Mouse (Mus musculus): ENCODE results near the gene Cma2. TPM values are rescaled to one million over a fixed set of nuclear protein-coding genes. Genes with fewer than 3 reads are reported as not detected.
A peak's percentile ranks its signal among the peaks of the same experiment; 100 is the strongest.

Cma2 gene
- polyA plus RNA-seq (2016; fragmentation: Nextera tagmentation; extraction: Ambion mirVana): not detected in 2 replicates

DNA sequence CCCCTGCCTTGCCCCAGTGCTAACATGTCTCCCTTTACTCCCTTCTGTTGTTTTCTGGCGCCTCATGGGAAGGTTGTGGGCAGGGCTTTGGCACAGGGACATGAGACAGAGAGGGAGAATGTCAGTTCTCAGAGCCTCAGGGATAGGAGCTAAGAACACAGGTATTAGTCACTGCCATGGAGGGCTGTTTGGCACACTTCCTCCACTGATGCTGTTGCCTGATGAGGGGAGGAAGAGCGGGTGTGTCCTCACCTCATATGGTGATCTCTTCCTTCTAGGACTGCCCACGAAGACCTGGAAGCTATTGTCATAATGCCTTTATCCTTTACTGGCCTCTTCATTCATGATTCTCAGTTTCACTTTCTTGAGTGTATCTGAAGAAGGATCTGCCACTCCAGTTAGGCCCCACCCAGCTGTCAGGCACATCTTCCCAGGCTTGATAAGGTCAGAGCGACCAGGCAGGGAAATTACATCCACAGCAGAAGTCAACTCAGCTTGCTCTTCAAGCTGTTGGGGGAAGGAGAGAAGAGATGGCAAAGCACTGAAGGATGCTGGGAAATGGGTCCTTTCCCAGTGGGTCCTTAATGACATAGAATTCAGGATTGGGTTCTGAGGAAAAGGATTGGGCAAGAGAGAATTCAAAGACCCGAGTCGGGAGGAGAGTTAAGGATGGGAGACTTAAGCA is at the start of gene Cma2:
TSS of gene Cma2 (plus strand) at position 635 of the 685 bp plus-strand sequence.
- H3K36me3 ChIP-seq: no peaks in the 10 kb centered on the region
- no peak within 1 kb of the TSS for H3K27ac ChIP-seq
- H3K27me3 ChIP-seq (ENCODE audit: insufficient read depth, poor library complexity, severe bottlenecking): no peaks in the 10 kb centered on the region
- H3K4me3 ChIP-seq: no peak within 1 kb of the TSS
- DNase-seq (ENCODE audit: low spot score): no peak
- H3K4me1 ChIP-seq (replicated peaks): no peaks in the 10 kb centered on the region
- H3K9me3 ChIP-seq: no peaks in the 10 kb centered on the region
- WGBS: 87% methylated on average over 6 of the region's 6 CpGs

DNA sequence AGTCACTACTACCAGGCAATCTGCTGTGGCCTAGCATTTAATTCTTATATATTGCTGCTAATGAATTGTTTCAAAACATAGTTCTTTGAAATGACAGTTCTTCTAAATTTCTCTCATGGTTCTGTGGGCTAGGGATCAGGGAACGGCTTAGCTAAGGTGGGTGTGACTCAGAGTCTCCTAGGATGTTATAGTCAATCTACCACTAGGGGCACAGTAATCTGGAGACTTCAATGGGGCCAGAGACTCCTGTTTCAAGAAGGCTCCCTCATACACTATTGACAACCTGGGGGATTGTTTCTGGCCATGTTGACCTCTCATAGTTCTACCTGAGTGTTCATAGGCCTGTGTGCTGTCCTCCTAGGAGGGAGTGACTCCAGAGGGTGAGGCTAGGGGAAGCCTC is 45.3 kb upstream of the Cma2 start:
- no peaks in the 10 kb centered on the region for H3K9me3 ChIP-seq
- 0 out of 2 replicates have a peak, but pooled peaks cover 8% of the 10 kb centered on the region for H3K27me3 ChIP-seq (ENCODE audit: insufficient read depth, poor library complexity, severe bottlenecking)
- no peak overlapping the region for H3K27ac ChIP-seq
- 46% methylated on average over 1 of the region's 1 CpGs for WGBS
- no peak overlapping the region for H3K4me3 ChIP-seq
- H3K36me3 ChIP-seq: no peaks in the 10 kb centered on the region
- DNase-seq (ENCODE audit: low spot score): no peak
- H3K4me1 ChIP-seq (replicated peaks): peaks cover 7% of the 10 kb centered on the region

GRCm38 (mm10) chr14:55913406-55913805 is 37.4 kb upstream of the Cma2 start:
- H3K36me3 ChIP-seq: no peaks in the 10 kb centered on the region
- no peak overlapping the region for H3K27ac ChIP-seq
- DNase-seq (ENCODE audit: low spot score): no peak
- H3K4me1 ChIP-seq (replicated peaks): no peaks in the 10 kb centered on the region; the same call in 1 of the 2 replicates
- WGBS: 47% methylated on average over 4 of the region's 4 CpGs
- no peaks in the 10 kb centered on the region for H3K9me3 ChIP-seq
- H3K4me3 ChIP-seq: no peak overlapping the region
- H3K27me3 ChIP-seq (ENCODE audit: insufficient read depth, poor library complexity, severe bottlenecking): no peaks in the 10 kb centered on the region

DNA sequence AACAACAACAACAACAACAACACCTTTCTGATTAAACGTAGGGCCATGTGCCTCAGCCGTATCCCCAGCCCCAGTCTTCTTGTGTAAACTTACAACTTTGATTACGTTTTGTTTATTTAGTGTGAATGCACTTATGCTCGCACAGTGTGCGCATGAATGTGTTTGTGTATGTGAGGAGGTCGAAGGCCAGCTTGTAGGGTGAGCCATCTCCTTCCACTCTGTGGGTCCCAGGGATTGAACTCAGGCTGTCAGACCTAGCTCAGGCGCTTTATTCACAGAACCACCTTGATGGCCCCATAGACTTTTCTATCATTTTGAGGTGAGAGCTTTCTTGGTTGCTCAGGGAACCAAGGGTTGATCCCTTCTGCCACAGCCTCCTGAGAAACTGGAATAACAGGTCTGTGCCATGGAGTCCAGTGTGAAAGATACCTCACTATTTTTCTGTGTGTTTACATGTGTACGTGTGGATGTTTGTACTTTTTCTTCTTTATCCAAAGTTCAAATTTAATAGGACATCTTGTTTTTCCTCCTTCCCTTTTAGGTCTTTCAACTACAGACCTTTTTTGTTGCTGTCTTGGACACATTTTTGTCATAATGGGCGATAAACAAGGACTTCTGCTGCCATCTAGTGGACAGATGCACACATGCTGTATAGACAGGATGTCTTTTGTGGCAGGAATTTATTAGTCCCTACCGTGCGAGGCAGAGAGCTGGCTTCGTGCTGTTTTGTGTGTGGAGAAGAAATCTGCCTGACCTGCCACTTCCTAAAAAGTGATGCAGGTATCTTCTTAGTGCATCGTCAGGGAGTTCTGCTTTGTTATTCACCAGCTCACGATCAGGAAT is 32.3 kb upstream of the Cma2 start:
- H3K4me3 ChIP-seq: no peak overlapping the region
- no peaks in the 10 kb centered on the region for H3K36me3 ChIP-seq
- peaks cover 7% of the 10 kb centered on the region; the same call in 1 of the 2 replicates for H3K27me3 ChIP-seq (ENCODE audit: insufficient read depth, poor library complexity, severe bottlenecking)
- H3K27ac ChIP-seq: no peak overlapping the region
- 42% methylated on average over 14 of the region's 14 CpGs for WGBS
- peaks cover 2% of the 10 kb centered on the region; the same call in 1 of the 2 replicates for H3K4me1 ChIP-seq (replicated peaks)
- no peaks in the 10 kb centered on the region for H3K9me3 ChIP-seq
- peak; percentile 78 for DNase-seq (ENCODE audit: low spot score)

DNA sequence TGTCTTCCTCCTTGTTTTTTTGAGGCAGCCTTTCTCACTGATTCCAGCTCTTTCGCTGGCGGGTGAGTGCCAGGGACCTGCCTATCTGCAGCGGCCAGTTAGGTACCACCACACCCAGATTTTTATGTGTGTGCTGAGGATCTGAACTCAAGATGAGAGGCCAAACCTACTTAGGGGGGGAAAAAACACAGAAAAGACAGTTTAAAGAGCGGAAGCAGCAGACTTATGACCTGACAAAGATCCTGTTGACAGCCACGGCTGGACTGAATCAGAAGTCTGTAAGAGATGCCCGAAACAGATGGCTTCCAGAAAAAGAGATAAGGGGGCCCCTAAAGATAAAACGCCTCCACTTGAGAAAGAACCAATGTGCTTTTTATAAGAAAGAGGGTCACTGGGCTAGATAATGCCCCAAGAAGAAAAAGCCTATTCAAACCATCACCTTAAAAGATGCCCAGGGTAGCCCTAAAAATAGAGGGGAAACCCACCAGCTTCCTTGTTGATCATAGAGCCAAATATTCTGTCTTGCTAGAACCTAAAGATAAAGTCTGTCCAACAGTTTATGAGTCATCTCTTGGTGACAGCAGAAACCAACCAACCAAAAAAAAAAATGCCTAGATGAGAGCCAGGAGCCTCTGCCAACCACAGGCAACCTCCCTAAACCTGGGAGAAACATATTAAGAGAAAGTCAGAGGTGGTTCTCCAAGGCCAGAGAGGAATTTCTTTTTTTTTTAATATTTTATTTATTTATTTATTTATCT is 28.1 kb upstream of the Cma2 start:
- 78% methylated on average over 7 of the region's 7 CpGs for WGBS
- Histone ChIP-seq H3K36me3 (no peaks in the 10 kb centered on the region), H3K27ac (no peak overlapping the region), H3K9me3 (no peaks in the 10 kb centered on the region), H3K4me1 (replicated peaks) (peaks cover 2% of the 10 kb centered on the region; the same call in 1 of the 2 replicates), H3K4me3 (no peak overlapping the region), H3K27me3 (ENCODE audit: insufficient read depth, poor library complexity, severe bottlenecking) (peaks cover 7% of the 10 kb centered on the region; the same call in 1 of the 2 replicates)
- no peak for DNase-seq (ENCODE audit: low spot score)

- Histone ChIP-seq H3K9me3 (no peaks in the 10 kb centered on the region), H3K36me3 (no peaks in the 10 kb centered on the region), H3K4me3 (no peak overlapping the region), H3K27me3 (ENCODE audit: insufficient read depth, poor library complexity, severe bottlenecking) (no peaks in the 10 kb centered on the region), H3K27ac (no peak overlapping the region), H3K4me1 (replicated peaks) (no peaks in the 10 kb centered on the region; the same call in 1 of the 2 replicates)
- DNase-seq (ENCODE audit: low spot score): no peak
- 86% methylated on average over 4 of the region's 4 CpGs for WGBS
Measured at GRCm38 (mm10) chr14:55926847-55927246, 23.9 kb upstream of the Cma2 start.

DNA sequence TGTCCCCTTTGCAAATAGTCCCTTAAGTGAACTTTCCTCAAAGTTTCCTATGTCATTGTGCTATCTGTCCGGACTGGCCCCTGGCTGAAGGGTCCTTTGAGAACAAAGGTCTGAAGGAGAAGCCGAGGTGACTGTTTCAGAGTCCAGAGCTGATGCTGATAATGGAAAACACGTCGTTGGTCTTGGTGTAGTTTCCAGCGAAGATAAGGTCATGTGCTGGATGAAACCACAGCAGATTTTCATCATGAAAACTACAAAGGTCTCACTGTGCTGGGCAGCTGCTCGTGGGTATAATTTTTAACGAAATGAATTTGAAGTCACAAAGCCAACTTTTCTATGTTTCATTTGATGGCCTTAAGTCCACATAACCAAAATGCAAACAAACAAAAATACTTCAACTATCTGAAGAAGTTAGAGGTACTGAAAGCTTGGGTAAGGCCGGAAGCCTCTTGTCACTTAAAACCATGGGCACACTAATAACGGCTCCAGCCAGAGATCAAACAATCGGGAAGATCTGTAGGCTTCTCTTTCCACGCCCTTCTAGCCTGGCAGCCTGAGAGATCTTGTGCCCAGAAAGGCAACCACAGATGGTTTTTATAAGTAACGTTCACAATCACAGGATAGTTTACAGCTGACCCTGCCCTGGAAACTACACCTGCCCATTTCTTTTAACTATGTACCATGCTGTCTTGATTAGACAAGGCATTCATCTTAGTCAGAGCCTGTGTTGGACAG is 21.4 kb upstream of the Cma2 start:
- Histone ChIP-seq H3K27ac (no peak overlapping the region), H3K27me3 (ENCODE audit: insufficient read depth, poor library complexity, severe bottlenecking) (no peaks in the 10 kb centered on the region), H3K36me3 (no peaks in the 10 kb centered on the region), H3K4me3 (no peak overlapping the region), H3K9me3 (no peaks in the 10 kb centered on the region), H3K4me1 (replicated peaks) (no peaks in the 10 kb centered on the region; the same call in 1 of the 2 replicates)
- 78% methylated on average over 12 of the region's 12 CpGs for WGBS
- no peak for DNase-seq (ENCODE audit: low spot score)

DNA sequence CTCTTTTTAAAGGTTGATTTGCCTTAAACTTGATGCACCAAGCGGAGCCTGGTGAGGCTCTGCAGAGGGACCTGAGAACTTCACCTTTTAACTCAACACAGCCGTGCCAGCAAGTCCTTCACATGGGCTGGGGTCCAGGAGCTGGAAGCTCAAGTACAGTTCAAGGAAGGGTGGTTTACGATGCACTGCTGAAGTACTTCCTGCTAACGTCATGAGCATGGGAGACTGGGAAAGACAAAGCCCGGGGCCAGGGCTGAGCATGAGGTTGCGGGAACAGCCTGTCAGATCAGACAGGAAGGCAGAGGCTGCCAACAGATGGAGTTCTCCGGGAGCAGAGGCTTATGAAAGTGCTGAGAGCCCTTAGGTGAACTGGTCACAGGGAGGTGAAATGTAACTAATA is 17.2 kb upstream of the Cma2 start:
- Histone ChIP-seq H3K27ac (no peak overlapping the region), H3K4me3 (no peak overlapping the region), H3K36me3 (no peaks in the 10 kb centered on the region), H3K4me1 (replicated peaks) (no peaks in the 10 kb centered on the region; the same call in 1 of the 2 replicates), H3K9me3 (no peaks in the 10 kb centered on the region), H3K27me3 (ENCODE audit: insufficient read depth, poor library complexity, severe bottlenecking) (no peaks in the 10 kb centered on the region)
- peak; percentile 13 for DNase-seq (ENCODE audit: low spot score)
- 63% methylated on average over 7 of the region's 7 CpGs for WGBS

GRCm38 (mm10) chr14:55940070-55940800 is 10.5 kb upstream of the Cma2 start:
- Histone ChIP-seq H3K36me3 (no peaks in the 10 kb centered on the region), H3K4me3 (no peak overlapping the region), H3K9me3 (no peaks in the 10 kb centered on the region), H3K4me1 (replicated peaks) (no peaks in the 10 kb centered on the region; the same call in 1 of the 2 replicates), H3K27me3 (ENCODE audit: insufficient read depth, poor library complexity, severe bottlenecking) (no peaks in the 10 kb centered on the region), H3K27ac (no peak overlapping the region)
- WGBS: 60% methylated on average over 7 of the region's 7 CpGs
- no peak for DNase-seq (ENCODE audit: low spot score)

- Histone ChIP-seq H3K36me3 (no peaks in the 10 kb centered on the region), H3K27ac (no peak overlapping the region), H3K4me1 (replicated peaks) (no peaks in the 10 kb centered on the region), H3K27me3 (ENCODE audit: insufficient read depth, poor library complexity, severe bottlenecking) (no peaks in the 10 kb centered on the region), H3K4me3 (no peak overlapping the region), H3K9me3 (no peaks in the 10 kb centered on the region)
- no peak for DNase-seq (ENCODE audit: low spot score)
- 80% methylated on average over 11 of the region's 11 CpGs for WGBS
Measured at GRCm38 (mm10) chr14:55943601-55944000, 7.2 kb upstream of the Cma2 start.

DNA sequence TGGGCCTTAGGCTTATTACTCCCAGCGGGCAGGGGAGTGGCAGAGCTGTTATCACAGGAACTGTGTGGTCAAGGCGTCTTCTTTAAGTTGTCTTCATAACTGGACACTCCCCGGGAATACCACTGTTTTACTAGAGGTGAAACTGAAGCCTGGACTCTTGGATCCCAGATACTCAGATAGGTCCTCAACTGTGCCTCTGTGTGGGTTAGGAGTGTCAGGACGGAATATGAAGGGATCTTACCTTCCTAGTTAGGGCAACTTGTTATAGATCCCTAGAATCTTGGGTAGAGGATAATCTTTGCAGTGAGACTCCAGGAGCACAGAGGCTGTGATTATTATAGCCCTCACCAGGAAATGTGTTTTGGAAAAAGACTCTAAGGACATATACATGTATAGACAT is 6.2 kb upstream of the Cma2 start, which contains the start of gene Cma1:
TSS of gene Cma1 (minus strand) at position 101 of the 400 bp plus-strand sequence.
- Histone ChIP-seq H3K27ac (no peak within 1 kb of the TSS), H3K27me3 (ENCODE audit: insufficient read depth, poor library complexity, severe bottlenecking) (no peaks in the 10 kb centered on the region), H3K4me1 (replicated peaks) (no peaks in the 10 kb centered on the region), H3K36me3 (no peaks in the 10 kb centered on the region), H3K4me3 (no peak within 1 kb of the TSS), H3K9me3 (no peaks in the 10 kb centered on the region)
- 89% methylated on average over 4 of the region's 4 CpGs for WGBS
- no peak for DNase-seq (ENCODE audit: low spot score)
